Mouse (Mus musculus) spleen, adult 18-20 months (tissue): Measurements from ENCODE around the gene Rreb1.
"Not testable (repeated sequence)": the region's sequence is repeated elsewhere in the genome, so short reads cannot be mapped to it uniquely, and the experiment has no call there.

Experiments
- DNase-seq, 2 experiments: peaks; one replicate each; pipeline ENCODE4 v3.0.0; 2022; ENCODE audit warnings: mixed read lengths in 2 of 2

Rreb1 gene

GRCm38 (mm10) chr13:37827996-37828579 is 49.9 kb downstream of the Rreb1 start:
- DNase-seq: no peak

- no peak for DNase-seq
Observed at GRCm38 (mm10) chr13:37828928-37829327, 50.7 kb downstream of the Rreb1 start.

- DNase-seq: no peak
Observed at GRCm38 (mm10) chr13:37830256-37830655, 52.1 kb downstream of the Rreb1 start.

- no peak for DNase-seq
Observed at GRCm38 (mm10) chr13:37830874-37831311, 52.7 kb downstream of the Rreb1 start.

- DNase-seq: no peak
Observed at GRCm38 (mm10) chr13:37832481-37832880, 54.3 kb downstream of the Rreb1 start.

GRCm38 (mm10) chr13:37833500-37833899 is 55.3 kb downstream of the Rreb1 start:
- peak; percentile 33 to 44 for DNase-seq

- DNase-seq: no peak
Observed at GRCm38 (mm10) chr13:37835296-37835695, 57.1 kb downstream of the Rreb1 start.

GRCm38 (mm10) chr13:37835811-37836210 is 57.6 kb downstream of the Rreb1 start:
- not testable (repeated sequence) for DNase-seq

GRCm38 (mm10) chr13:37837372-37837771 is 59.2 kb downstream of the Rreb1 start:
- no peak for DNase-seq

- DNase-seq: no peak
Observed at GRCm38 (mm10) chr13:37838260-37839183, 60.3 kb downstream of the Rreb1 start.

- no peak for DNase-seq
Observed at GRCm38 (mm10) chr13:37843241-37843640, 65.0 kb downstream of the Rreb1 start.

GRCm38 (mm10) chr13:37843844-37844243 is 65.6 kb downstream of the Rreb1 start:
- no peak for DNase-seq

GRCm38 (mm10) chr13:37845156-37845555 is 67.0 kb downstream of the Rreb1 start:
- DNase-seq: no peak

GRCm38 (mm10) chr13:37845641-37846040 is 67.4 kb downstream of the Rreb1 start:
- DNase-seq: no peak

GRCm38 (mm10) chr13:37846507-37846906 is 68.3 kb downstream of the Rreb1 start:
- no peak for DNase-seq

- no peak for DNase-seq
Observed at GRCm38 (mm10) chr13:37846962-37847570, 68.9 kb downstream of the Rreb1 start.

- no peak for DNase-seq
Observed at GRCm38 (mm10) chr13:37847601-37848358, 69.6 kb downstream of the Rreb1 start.

- no peak for DNase-seq
Observed at GRCm38 (mm10) chr13:37848438-37848837, 70.2 kb downstream of the Rreb1 start.

- DNase-seq: no peak
Observed at GRCm38 (mm10) chr13:37851617-37852016, 73.4 kb downstream of the Rreb1 start.

GRCm38 (mm10) chr13:37852850-37853249 is 74.7 kb downstream of the Rreb1 start:
- DNase-seq: no peak

- DNase-seq: no peak
Observed at GRCm38 (mm10) chr13:37853441-37853840, 75.2 kb downstream of the Rreb1 start.

GRCm38 (mm10) chr13:37854031-37854431 is 75.8 kb downstream of the Rreb1 start:
- peak; percentile 30 to 45 for DNase-seq
